Comparison of ENCODE assay signal across 8 mouse cellular contexts in genomic region chr2:164961506-164962182, GRCm38 (mm10). TPM values are rescaled to one million over a fixed set of nuclear protein-coding genes. Genes with fewer than 3 reads are reported as not detected.
DNase-seq lines count a peak whose midpoint lies in the region; ATAC-seq and TF ChIP-seq lines count a peak whose summit lies in the region.

No protein-coding gene starts in this region.

- no peak overlapping the region for H3K4me3 ChIP-seq in C2C12 (ENCODE audit: insufficient read depth, poor library complexity, severe bottlenecking)
- peak overlapping the region; percentile 67; the same call in 1 of the 2 replicates for H3K4me3 ChIP-seq in heart, embryonic 11.5 days (ENCODE audit: low read depth, low read length)
- peak overlapping the region; percentile 59 for H3K4me3 ChIP-seq in kidney, embryonic 15.5 days (replicated peaks)
- H3K4me3 ChIP-seq in liver, embryonic 11.5 days (ENCODE audit: low read depth, low read length) = no peak overlapping the region
- H3K4me3 ChIP-seq in stomach, embryonic 15.5 days (replicated peaks) = peak overlapping the region; percentile 53; the same call in 1 of the 2 replicates

- WGBS in heart, embryonic 11.5 days (ENCODE audit: insufficient replicate concordance) = 9% methylated on average over 16 of the region's 17 CpGs
- 9% methylated on average over 17 of the region's 17 CpGs for WGBS in kidney, embryonic 15.5 days
- WGBS in liver, embryonic 11.5 days = 10% methylated on average over 17 of the region's 17 CpGs
- 10% methylated on average over 17 of the region's 17 CpGs for WGBS in stomach, embryonic 15.5 days

- no peaks in the 10 kb centered on the region for H3K9me3 ChIP-seq in heart, embryonic 11.5 days (replicated peaks; ENCODE audit: control insufficient read depth, low read length)
- H3K9me3 ChIP-seq in kidney, embryonic 15.5 days (replicated peaks) = no peaks in the 10 kb centered on the region; the same call in 1 of the 2 replicates
- no peaks in the 10 kb centered on the region for H3K9me3 ChIP-seq in liver, embryonic 11.5 days (ENCODE audit: control insufficient read depth, low read length)
- H3K9me3 ChIP-seq in stomach, embryonic 15.5 days = no peaks in the 10 kb centered on the region

- peak; percentile 69 to 93 for DNase-seq in adrenal gland, adult (ENCODE audit: inconsistent age in 2 of 2, low spot score in 1 of 2)
- peak; percentile 74 for DNase-seq in liver, embryonic 11.5 days (ENCODE audit: low spot score)
- peak; percentile 78 for DNase-seq in naive thymus-derived CD4-positive, alpha-beta T cell, adult 2 months (ENCODE audit: low read depth)

- peak overlapping the region; percentile 72 for H3K4me2 ChIP-seq in heart, embryonic 11.5 days
- H3K4me2 ChIP-seq in kidney, embryonic 15.5 days = peak overlapping the region; percentile 72
- peak overlapping the region; percentile 76 for H3K4me2 ChIP-seq in liver, embryonic 11.5 days
- peak overlapping the region; percentile 62; the same call in 1 of the 2 replicates for H3K4me2 ChIP-seq in stomach, embryonic 15.5 days

- H3K79me3 ChIP-seq in C2C12 (ENCODE audit: low read depth) = no peaks in the 10 kb centered on the region

- H3K27ac ChIP-seq in heart, embryonic 11.5 days (ENCODE audit: low read depth, low read length) = no peak overlapping the region
- no peak overlapping the region for H3K27ac ChIP-seq in kidney, embryonic 15.5 days
- H3K27ac ChIP-seq in liver, embryonic 11.5 days (ENCODE audit: low read depth, low read length) = no peak overlapping the region
- H3K27ac ChIP-seq in stomach, embryonic 15.5 days = no peak overlapping the region

- no peak overlapping the region for H3ac ChIP-seq in C2C12 (ENCODE audit: control insufficient read depth, insufficient read length, low read depth)

- no peaks in the 10 kb centered on the region for H3K79me2 ChIP-seq in C2C12 (ENCODE audit: control insufficient read depth, insufficient read depth)

- H3K9ac ChIP-seq in heart, embryonic 11.5 days (ENCODE audit: low read depth, low read length) = no peak overlapping the region
- peak overlapping the region; percentile 48; the same call in 1 of the 2 replicates for H3K9ac ChIP-seq in kidney, embryonic 15.5 days
- no peak overlapping the region for H3K9ac ChIP-seq in liver, embryonic 11.5 days (ENCODE audit: low read depth, low read length)
- H3K9ac ChIP-seq in stomach, embryonic 15.5 days = no peak overlapping the region

- peaks cover 9% of the 10 kb centered on the region; the same call in 1 of the 2 replicates for H3K4me1 ChIP-seq in heart, embryonic 11.5 days (ENCODE audit: control insufficient read depth, insufficient read depth, low read length)
- peaks cover 17% of the 10 kb centered on the region for H3K4me1 ChIP-seq in kidney, embryonic 15.5 days
- peaks cover 4% of the 10 kb centered on the region; the same call in 1 of the 2 replicates for H3K4me1 ChIP-seq in liver, embryonic 11.5 days (replicated peaks; ENCODE audit: control insufficient read depth, insufficient read depth, low read length)
- H3K4me1 ChIP-seq in stomach, embryonic 15.5 days = 0 out of 2 replicates have a peak, but pooled peaks cover 6% of the 10 kb centered on the region

- peaks cover 8% of the 10 kb centered on the region for H3K27me3 ChIP-seq in C2C12 (ENCODE audit: control insufficient read depth, insufficient read depth, insufficient read length)
- peaks cover 21% of the 10 kb centered on the region for H3K27me3 ChIP-seq in heart, embryonic 11.5 days (ENCODE audit: control insufficient read depth, insufficient read depth, low read length)
- H3K27me3 ChIP-seq in kidney, embryonic 15.5 days = peaks cover 43% of the 10 kb centered on the region
- H3K27me3 ChIP-seq in liver, embryonic 11.5 days (replicated peaks; ENCODE audit: control insufficient read depth, insufficient read depth, low read length) = peaks cover 19% of the 10 kb centered on the region
- peaks cover 11% of the 10 kb centered on the region; the same call in 1 of the 2 replicates for H3K27me3 ChIP-seq in stomach, embryonic 15.5 days (replicated peaks)

- peak; percentile 47 for ATAC-seq in common myeloid progenitor, adult 5-6 weeks (replicated peaks; ENCODE audit: low read depth, poor library complexity, severe bottlenecking)
- ATAC-seq in heart, embryonic 11.5 days (replicated peaks; ENCODE audit: insufficient number of reproducible peaks, low FRiP score, low TSS enrichment) = no peak
- 0 out of 2 replicates have a peak, but pooled peaks have one; percentile 2 for ATAC-seq in kidney, embryonic 15.5 days (replicated peaks; ENCODE audit: low FRiP score)
- ATAC-seq in liver, embryonic 11.5 days (replicated peaks; ENCODE audit: low FRiP score) = peak; percentile 23
- no peak for ATAC-seq in stomach, embryonic 15.5 days (ENCODE audit: insufficient read depth, low FRiP score, low read depth)

- TF ChIP-seq CTCF in C2C12 (IDR thresholded peaks at IDR 0.05; ENCODE audit: control insufficient read depth, insufficient read depth, insufficient read length) = peak; percentile 40

- no peaks in the 10 kb centered on the region for H3K36me3 ChIP-seq in C2C12 (ENCODE audit: control insufficient read depth, insufficient read depth)
- H3K36me3 ChIP-seq in heart, embryonic 11.5 days (ENCODE audit: control insufficient read depth, insufficient read depth, low read length) = no peaks in the 10 kb centered on the region
- H3K36me3 ChIP-seq in kidney, embryonic 15.5 days = no peaks in the 10 kb centered on the region
- no peaks in the 10 kb centered on the region for H3K36me3 ChIP-seq in liver, embryonic 11.5 days (ENCODE audit: control insufficient read depth, insufficient read depth, low read length)
- no peaks in the 10 kb centered on the region for H3K36me3 ChIP-seq in stomach, embryonic 15.5 days

TF ChIP-seq in C2C12, 6 proteins besides CTCF, POLR2A, EP300 and RAD21:
- TF ChIP-seq FOSL1 (IDR thresholded peaks at IDR 0.05; ENCODE audit: insufficient read depth, low read length, poor library complexity, severe bottlenecking) (no peak), MYOG (IDR thresholded peaks at IDR 0.05; ENCODE audit: control insufficient read depth, extremely low read depth, insufficient read length) (no peak), MYOD1 (IDR thresholded peaks at IDR 0.05; ENCODE audit: control insufficient read depth, insufficient read length, low read depth) (no peak), USF1 (IDR thresholded peaks at IDR 0.05; ENCODE audit: low read depth) (no peak), CEBPB (IDR thresholded peaks at IDR 0.05; ENCODE audit: low read depth) (no peak), MAX (IDR thresholded peaks at IDR 0.05) (no peak)

RNA-seq across cellular contexts. Expression of gene Slc12a5, which starts 1.0 kb away (rescaled TPM):
- polyA plus RNA-seq in C2C12 (2012; fragmentation: generic; extraction: Trizol) = 0.12 TPM
- 4.2 TPM in 1 of 2 replicates, not detected in the other for total RNA-seq in common myeloid progenitor, adult 5-6 weeks (2017)
- polyA plus RNA-seq in heart, embryonic 11.5 days (2014; fragmentation: Nextera tagmentation; extraction: Ambion mirVana) = 1.0 and 1.6 TPM in 2 replicates
- 1.1 TPM in 2 replicates for polyA plus RNA-seq in kidney, embryonic 15.5 days (2015; fragmentation: Nextera tagmentation; extraction: Ambion mirVana)
- polyA plus RNA-seq in liver, embryonic 11.5 days (2014; fragmentation: Nextera tagmentation; extraction: Ambion mirVana) = 0.55 and 0.70 TPM in 2 replicates
- polyA plus RNA-seq in stomach, embryonic 15.5 days (2015; fragmentation: Nextera tagmentation; extraction: Ambion mirVana) = 1.0 and 1.4 TPM in 2 replicates

RNA-seq across cellular contexts. Expression of gene Mmp9, which starts 21.1 kb away (rescaled TPM):
- polyA plus RNA-seq in C2C12 (2012; fragmentation: generic; extraction: Trizol) = 1.1 TPM
- 1.0 and 1.1 TPM in 2 replicates for total RNA-seq in common myeloid progenitor, adult 5-6 weeks (2017)
- polyA plus RNA-seq in heart, embryonic 11.5 days (2014; fragmentation: Nextera tagmentation; extraction: Ambion mirVana) = 0.16 and 0.46 TPM in 2 replicates
- polyA plus RNA-seq in kidney, embryonic 15.5 days (2015; fragmentation: Nextera tagmentation; extraction: Ambion mirVana) = 2.6 and 41.3 TPM in 2 replicates
- 0.66 and 1.9 TPM in 2 replicates for polyA plus RNA-seq in liver, embryonic 11.5 days (2014; fragmentation: Nextera tagmentation; extraction: Ambion mirVana)
- 5.3 and 6.2 TPM in 2 replicates for polyA plus RNA-seq in stomach, embryonic 15.5 days (2015; fragmentation: Nextera tagmentation; extraction: Ambion mirVana)

RNA-seq across cellular contexts. Expression of gene Zfp335, which starts 50.1 kb away (rescaled TPM):
- polyA plus RNA-seq in C2C12 (2012; fragmentation: generic; extraction: Trizol) = 11.7 TPM
- 6.2 and 7.6 TPM in 2 replicates for total RNA-seq in common myeloid progenitor, adult 5-6 weeks (2017)
- 8.8 and 8.9 TPM in 2 replicates for polyA plus RNA-seq in heart, embryonic 11.5 days (2014; fragmentation: Nextera tagmentation; extraction: Ambion mirVana)
- polyA plus RNA-seq in kidney, embryonic 15.5 days (2015; fragmentation: Nextera tagmentation; extraction: Ambion mirVana) = 12.1 and 14.4 TPM in 2 replicates
- polyA plus RNA-seq in liver, embryonic 11.5 days (2014; fragmentation: Nextera tagmentation; extraction: Ambion mirVana) = 15.0 TPM in 2 replicates
- polyA plus RNA-seq in stomach, embryonic 15.5 days (2015; fragmentation: Nextera tagmentation; extraction: Ambion mirVana) = 10.6 and 12.1 TPM in 2 replicates

Comparison
In these comparisons a context has a peak if more than half of its experiments do, and no peak if none do; other contexts are left out.
1. H3K4me3 ChIP-seq: peak in heart, embryonic 11.5 days (single experiment), kidney, embryonic 15.5 days (single experiment) and stomach, embryonic 15.5 days (single experiment); none in C2C12 (single experiment) and liver, embryonic 11.5 days (single experiment).
2. ATAC-seq: peak in common myeloid progenitor, adult 5-6 weeks (single experiment), kidney, embryonic 15.5 days (single experiment) and liver, embryonic 11.5 days (single experiment); none in heart, embryonic 11.5 days (single experiment) and stomach, embryonic 15.5 days (single experiment).
3. Peak in every context shown above with its lines, with median percentiles within 50 percentile points of each other: DNase-seq and H3K4me2 ChIP-seq.